Mouse (Mus musculus) thymus, adult 2 months (tissue): ENCODE measurements around the gene Gabrb1. TPM values are rescaled to one million over a fixed set of nuclear protein-coding genes. Genes with fewer than 3 reads are reported as not detected.
A peak's percentile ranks its signal among the peaks of the same experiment; 100 is the strongest.
"Not testable (repeated sequence)": the region's sequence is repeated elsewhere in the genome, so short reads cannot be mapped to it uniquely, and the experiment has no call there.

Source experiments
- DNase-seq: peaks from one replicate; pipeline ENCODE4 v3.0.0; 2021
- H3K27ac ChIP-seq: fragments of 200-500 bp; 2 replicates; pipeline ENCODE4 v1.5.1; 2012; ENCODE audit warnings: low read length, control low read depth; ENCODE audit not compliant: control insufficient read depth, insufficient read depth
- H3K27me3 ChIP-seq: fragments of 200-500 bp; 2 replicates; pipeline ENCODE4 v1.6.1; 2012; ENCODE audit warnings: mild to moderate bottlenecking, low read length, moderate library complexity, mixed read lengths; ENCODE audit not compliant: control insufficient read depth, insufficient read depth
- H3K36me3 ChIP-seq: fragments of 200-500 bp; 2 replicates; pipeline ENCODE4 v1.6.1; 2012; ENCODE audit warnings: mild to moderate bottlenecking, low read length, moderate library complexity; ENCODE audit not compliant: control insufficient read depth, insufficient read depth
- H3K4me1 ChIP-seq: fragments of 200-500 bp; replicated peaks from 2 replicates; pipeline ENCODE4 v1.6.1; 2012; ENCODE audit warnings: low read length; ENCODE audit not compliant: control insufficient read depth, insufficient read depth
- H3K4me3 ChIP-seq: fragments of 200-500 bp; 2 replicates; pipeline ENCODE4 v1.5.1; 2012; ENCODE audit warnings: mild to moderate bottlenecking, low read length, control low read depth, moderate library complexity; ENCODE audit not compliant: control insufficient read depth, insufficient read depth
- CTCF ChIP-seq: fragments of 200-500 bp; IDR thresholded peaks from 2 replicates; pipeline ENCODE4 v1.5.1; 2012; ENCODE audit warnings: mild to moderate bottlenecking, control low read depth, low read length, moderate library complexity, borderline replicate concordance; ENCODE audit not compliant: control insufficient read depth, poor library complexity, insufficient read depth; ENCODE audit errors: extremely low read depth
- POLR2A ChIP-seq: fragments of 200-500 bp; IDR thresholded peaks from 2 replicates; pipeline ENCODE4 v1.6.1; 2012; ENCODE audit warnings: mild to moderate bottlenecking, low read length, control low read depth, moderate library complexity; ENCODE audit not compliant: control insufficient read depth, poor library complexity, insufficient read depth; ENCODE audit errors: extremely low read depth
- WGBS: fragments of 180-500 bp; shearing (Covaris S2); methylation state at CpG from one replicate; pipeline ENCODE4 v1.1.7; 2018; 5-methylcytosine and 5-hydroxymethylcytosine counted together
- polyA plus RNA-seq: library from polyadenylated mRNA; depleted of rRNA; stranded (reverse); fragments of >200 nt; gene quantifications from 2 replicates; pipeline ENCODE4 v1.2.3, GENCODE M21; 2012

Gabrb1 gene
- polyA plus RNA-seq, 1 experiment, result not detected

DNA sequence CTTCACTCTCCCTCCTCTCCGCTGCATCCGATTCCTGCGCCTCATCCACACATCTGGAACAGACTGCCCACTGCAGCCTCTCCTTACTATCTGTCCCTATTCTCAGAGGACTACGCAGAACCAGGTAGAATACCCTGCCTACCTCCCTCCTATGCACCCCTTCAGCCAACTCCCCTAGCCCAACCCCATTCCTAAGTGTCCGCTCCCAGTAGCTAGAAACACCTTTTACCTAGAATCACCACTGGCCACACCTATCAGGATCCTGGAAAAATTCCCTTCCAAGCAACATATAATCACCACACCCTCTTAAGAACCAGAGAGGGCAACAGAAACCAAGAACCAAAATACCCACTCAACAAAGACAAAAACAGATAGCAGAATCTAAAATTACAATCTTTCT lies 493.0 kb downstream of the Gabrb1 start:
- no peak for DNase-seq
- no peak overlapping the region for H3K4me3 ChIP-seq
- TF ChIP-seq CTCF, result no peak
- no peak for TF ChIP-seq POLR2A
- no peaks in the 10 kb centered on the region for H3K27me3 ChIP-seq
- H3K27ac ChIP-seq, result no peak overlapping the region
- H3K4me1 ChIP-seq, result no peaks in the 10 kb centered on the region
- H3K36me3 ChIP-seq, result no peaks in the 10 kb centered on the region
- WGBS, result 96% methylated on average over 5 of the region's 5 CpGs

DNA sequence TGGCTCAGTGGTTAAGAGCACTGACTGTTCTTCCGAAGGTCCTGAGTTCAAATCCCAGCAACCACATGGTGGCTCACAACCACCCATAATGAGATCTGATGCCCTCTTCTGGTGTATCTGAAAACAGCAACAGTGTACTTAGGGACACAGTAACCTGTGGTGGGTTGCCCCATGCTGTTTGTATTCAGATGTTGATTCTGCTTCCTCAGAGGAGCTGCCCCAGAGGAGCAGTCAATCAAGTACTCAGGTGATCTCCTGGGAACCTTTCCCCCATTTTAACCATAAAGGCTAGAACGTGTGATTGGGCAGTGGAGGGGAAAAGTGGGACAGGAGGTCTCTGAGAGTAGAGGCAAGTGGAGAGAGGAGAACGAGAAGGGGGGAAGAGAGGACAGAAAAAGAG lies 497.8 kb downstream of the Gabrb1 start:
- not testable (repeated sequence) for H3K27ac ChIP-seq, H3K27me3 ChIP-seq, H3K4me3 ChIP-seq, DNase-seq, H3K4me1 ChIP-seq
- WGBS, result 92% methylated on average over 3 of the region's 3 CpGs
- peaks cover 18% of the 10 kb centered on the region for H3K36me3 ChIP-seq

DNA sequence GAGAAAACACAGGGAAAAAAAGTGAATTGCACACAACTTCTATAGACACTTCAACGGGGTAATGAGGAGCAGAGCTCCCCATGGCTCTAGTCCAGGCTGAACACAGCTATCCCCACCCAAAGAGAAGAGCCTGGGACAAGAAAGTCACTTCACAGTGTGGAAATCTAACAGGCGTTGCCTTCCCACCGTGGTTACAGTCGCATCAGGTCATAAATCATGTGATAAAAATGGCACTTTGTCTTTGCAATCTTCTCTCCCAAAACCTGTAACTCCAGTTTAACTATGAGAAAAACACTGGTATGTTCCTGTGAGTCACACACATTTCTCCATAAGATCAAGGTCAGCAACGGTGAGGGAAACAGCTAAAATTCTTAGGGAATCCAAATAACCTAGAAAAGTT lies 498.7 kb downstream of the Gabrb1 start:
- no peak overlapping the region for H3K27ac ChIP-seq
- H3K36me3 ChIP-seq, result peaks cover 22% of the 10 kb centered on the region
- no peak for DNase-seq
- peaks cover 14% of the 10 kb centered on the region for H3K4me1 ChIP-seq
- no peaks in the 10 kb centered on the region for H3K27me3 ChIP-seq
- TF ChIP-seq POLR2A (no peak), CTCF (no peak)
- no peak overlapping the region for H3K4me3 ChIP-seq
- 81% methylated on average over 5 of the region's 5 CpGs for WGBS

DNA sequence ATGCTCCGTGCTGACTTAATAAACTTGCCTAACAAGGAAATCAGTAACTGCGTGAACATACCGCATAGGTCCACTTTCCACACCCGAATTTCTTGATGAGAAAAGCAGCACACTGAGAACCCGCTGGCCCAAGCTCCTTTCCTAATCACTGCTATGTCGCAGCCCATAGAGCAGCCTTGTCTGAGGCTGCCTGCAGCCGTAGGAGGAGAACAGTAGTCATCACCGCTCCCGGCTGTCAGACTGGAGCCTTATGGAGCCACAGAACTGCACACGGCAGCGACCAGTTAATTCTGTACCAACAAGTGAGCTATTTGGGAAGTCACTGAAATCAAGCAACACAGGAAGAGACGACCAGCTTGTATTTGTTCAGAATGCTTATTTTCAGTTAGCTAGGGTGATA lies 500.8 kb downstream of the Gabrb1 start:
- Histone ChIP-seq H3K4me3 (no peak overlapping the region), H3K36me3 (peaks cover 31% of the 10 kb centered on the region), H3K27ac (no peak overlapping the region), H3K27me3 (no peaks in the 10 kb centered on the region), H3K4me1 (peaks cover 15% of the 10 kb centered on the region)
- no peak for DNase-seq
- TF ChIP-seq CTCF (no peak), POLR2A (no peak)
- 97% methylated on average over 12 of the region's 12 CpGs for WGBS

DNA sequence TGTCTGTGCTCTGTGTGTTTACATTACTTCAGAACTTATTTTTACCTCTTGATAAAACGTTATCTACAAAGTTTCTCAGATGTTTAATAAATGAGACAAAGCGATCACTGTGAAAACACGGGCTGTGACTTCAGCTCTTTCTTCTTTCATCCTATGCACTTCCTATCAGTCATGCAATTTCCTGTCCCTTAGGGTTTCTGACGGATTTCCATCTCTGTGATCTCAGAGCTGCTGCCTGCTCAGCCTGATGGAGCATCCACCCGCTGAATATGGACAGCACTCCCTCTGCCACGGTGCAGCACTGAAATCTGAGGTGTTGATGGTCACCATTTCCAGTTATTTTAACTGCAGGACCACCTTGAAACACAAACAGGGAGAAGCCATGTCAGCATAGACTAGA lies 501.6 kb downstream of the Gabrb1 start:
- WGBS, result 46% methylated on average over 6 of the region's 6 CpGs
- TF ChIP-seq CTCF, result no peak
- TF ChIP-seq POLR2A, result no peak
- peaks cover 31% of the 10 kb centered on the region for H3K36me3 ChIP-seq
- H3K27me3 ChIP-seq, result no peaks in the 10 kb centered on the region
- H3K4me3 ChIP-seq, result no peak overlapping the region
- peaks cover 15% of the 10 kb centered on the region for H3K4me1 ChIP-seq
- no peak overlapping the region for H3K27ac ChIP-seq
- DNase-seq, result no peak

DNA sequence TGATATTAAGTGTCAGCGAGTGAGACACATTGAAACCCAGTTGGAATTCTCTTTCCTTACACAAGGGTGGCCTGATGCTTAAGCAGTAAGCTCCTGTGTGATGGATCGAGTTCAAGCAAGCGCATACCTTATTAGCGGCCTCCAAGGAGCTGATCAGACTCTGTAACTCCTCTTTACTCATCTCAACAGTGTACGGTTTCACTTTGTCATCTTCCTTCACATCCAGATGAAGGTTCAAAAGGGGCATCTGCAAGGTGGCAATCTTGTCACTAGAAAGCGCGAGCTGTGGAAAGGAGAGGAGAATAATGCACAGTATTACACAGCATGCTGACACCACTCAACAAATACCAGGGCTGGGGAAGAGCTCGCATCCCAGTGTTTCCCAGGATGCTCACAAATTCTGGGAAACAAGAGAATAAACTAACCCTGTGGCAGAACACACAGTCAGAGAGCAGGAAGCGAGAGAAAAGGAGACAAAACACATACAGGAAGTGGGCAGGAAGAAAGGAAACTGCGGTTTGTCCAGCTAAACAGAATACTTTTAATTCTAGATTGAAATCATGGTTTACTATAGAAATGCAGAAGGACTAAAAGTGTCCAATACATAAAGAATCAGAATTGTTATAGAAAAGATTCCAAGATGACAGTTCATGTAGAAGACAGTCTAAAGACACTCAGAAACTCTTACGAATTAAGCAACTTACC lies 503.0 kb downstream of the Gabrb1 start:
- peak; percentile 35 for DNase-seq
- H3K4me3 ChIP-seq, result no peak overlapping the region
- no peak for TF ChIP-seq POLR2A
- no peak for TF ChIP-seq CTCF
- H3K27me3 ChIP-seq, result no peaks in the 10 kb centered on the region
- WGBS, result 46% methylated on average over 11 of the region's 11 CpGs
- peaks cover 34% of the 10 kb centered on the region for H3K36me3 ChIP-seq
- peaks cover 15% of the 10 kb centered on the region for H3K4me1 ChIP-seq
- peak overlapping the region; percentile 78 for H3K27ac ChIP-seq

DNA sequence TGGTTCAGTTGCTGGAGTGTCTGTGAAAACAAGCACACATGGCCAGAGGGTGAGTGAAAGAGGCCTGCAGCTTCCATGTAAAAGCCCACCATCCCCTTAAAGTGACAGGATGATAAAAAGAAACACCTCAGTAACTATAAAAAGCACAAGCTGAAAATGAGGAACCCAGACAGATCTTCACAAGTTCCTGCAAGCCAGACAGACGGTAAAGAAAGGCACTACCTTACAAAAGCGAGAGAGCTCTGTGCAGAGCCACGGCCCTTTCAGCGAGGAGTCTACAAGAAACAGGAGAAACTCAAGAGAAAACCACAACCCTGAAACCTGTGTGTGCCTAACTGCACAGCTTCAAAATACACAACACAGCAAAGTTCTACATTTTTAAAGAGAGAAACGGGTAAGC lies 504.9 kb downstream of the Gabrb1 start:
- peak; percentile 29 for DNase-seq
- H3K4me3 ChIP-seq, result no peak overlapping the region
- 7% methylated on average over 5 of the region's 5 CpGs for WGBS
- H3K36me3 ChIP-seq, result peaks cover 31% of the 10 kb centered on the region
- TF ChIP-seq CTCF (no peak), POLR2A (no peak)
- peak overlapping the region; percentile 76 for H3K27ac ChIP-seq
- peaks cover 21% of the 10 kb centered on the region for H3K4me1 ChIP-seq
- H3K27me3 ChIP-seq, result no peaks in the 10 kb centered on the region
